Mouse (Mus musculus): ENCODE results near the gene Srp54c. TPM values are rescaled to one million over a fixed set of nuclear protein-coding genes. Genes with fewer than 3 reads are reported as not detected.
"Not testable (repeated sequence)": the region's sequence is repeated elsewhere in the genome, so short reads cannot be mapped to it uniquely, and the experiment has no call there.

Srp54c gene
- polyA plus RNA-seq (2015; fragmentation: Nextera tagmentation; extraction: Ambion mirVana), result 80.3 and 85.2 TPM in 2 replicates

DNA sequence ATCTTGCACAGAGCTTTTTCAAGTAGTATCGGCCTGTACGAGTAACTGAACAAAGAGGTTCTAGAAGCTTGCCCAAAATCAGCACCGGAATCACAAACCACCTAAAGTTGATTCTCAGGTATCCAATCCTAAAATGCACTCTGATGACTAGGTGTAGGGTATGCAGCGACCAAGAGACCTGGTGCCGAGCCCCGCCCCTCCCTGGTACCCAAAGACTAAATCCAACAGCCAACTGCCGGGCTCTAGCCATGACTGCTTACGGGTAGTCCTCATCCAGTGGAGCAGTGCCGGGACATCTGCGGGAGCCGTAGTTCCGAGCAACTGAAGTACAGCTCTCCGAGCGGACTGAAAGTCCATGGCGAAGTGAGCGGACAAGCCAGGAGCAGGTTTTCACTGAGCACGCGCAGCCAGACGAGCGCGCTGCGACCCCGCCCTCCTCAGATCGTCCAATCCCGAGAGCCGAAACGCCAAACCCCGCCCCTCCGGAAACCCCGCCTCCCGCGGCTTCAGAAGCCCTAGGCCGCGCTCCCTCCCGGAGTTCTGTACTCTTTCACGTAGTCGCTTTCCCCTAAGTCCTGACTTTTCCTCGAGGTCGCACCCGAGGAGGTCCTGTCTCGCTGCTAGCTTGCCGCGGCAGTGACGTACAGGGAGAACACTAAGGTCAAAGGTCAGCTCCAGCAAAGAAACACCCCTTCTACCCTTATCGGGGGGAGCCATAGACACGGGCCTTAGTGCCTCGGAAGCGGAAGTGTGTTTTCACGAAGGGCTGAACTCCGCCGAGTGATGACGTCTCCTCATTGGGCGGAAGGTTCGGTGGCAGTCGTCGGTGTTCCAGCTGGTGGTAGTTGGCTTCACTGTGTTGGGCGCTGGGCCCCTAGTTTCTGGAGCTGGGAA is at the start of gene Srp54c:
Srp54c (plus strand) TSS at position 543 of the 894 bp plus-strand sequence.
- not testable (repeated sequence) for H3K36me3 ChIP-seq; H3K9me3 ChIP-seq; H3K27me3 ChIP-seq; H3K4me1 ChIP-seq; H3K27ac ChIP-seq; H3K4me2 ChIP-seq (replicated peaks); H3K9ac ChIP-seq
- WGBS, result no CpG with 5 or more reads among the region's 57 CpGs
- peak within 1 kb of the TSS; percentile 43 for H3K4me3 ChIP-seq
- peak; percentile 98 for ATAC-seq (ENCODE audit: low FRiP score, low read depth)

DNA sequence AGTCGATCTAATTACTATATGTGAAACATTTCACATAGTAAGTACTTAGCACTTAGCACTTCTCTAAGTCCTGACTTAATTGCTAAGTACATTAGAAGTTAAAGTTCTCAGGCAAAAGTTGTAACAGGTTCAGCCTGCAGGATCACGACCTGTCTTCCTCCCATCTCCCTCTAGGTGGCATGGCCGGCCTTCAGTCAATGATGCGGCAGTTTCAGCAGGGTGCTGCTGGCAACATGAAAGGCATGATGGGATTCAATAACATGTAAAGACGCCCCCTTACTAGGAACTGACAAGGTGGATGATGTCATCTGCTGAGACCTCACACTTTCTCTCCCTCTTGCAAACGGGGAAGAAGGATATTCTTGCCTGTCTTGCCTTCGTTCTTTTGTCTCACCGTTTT is 42.3 kb upstream of the Srp54c start:
- not testable (repeated sequence) for H3K27me3 ChIP-seq; H3K4me3 ChIP-seq; H3K36me3 ChIP-seq; H3K27ac ChIP-seq; H3K4me2 ChIP-seq (replicated peaks); ATAC-seq (ENCODE audit: low FRiP score, low read depth); H3K9me3 ChIP-seq; H3K9ac ChIP-seq; H3K4me1 ChIP-seq
- WGBS, result no CpG with 5 or more reads among the region's 8 CpGs

DNA sequence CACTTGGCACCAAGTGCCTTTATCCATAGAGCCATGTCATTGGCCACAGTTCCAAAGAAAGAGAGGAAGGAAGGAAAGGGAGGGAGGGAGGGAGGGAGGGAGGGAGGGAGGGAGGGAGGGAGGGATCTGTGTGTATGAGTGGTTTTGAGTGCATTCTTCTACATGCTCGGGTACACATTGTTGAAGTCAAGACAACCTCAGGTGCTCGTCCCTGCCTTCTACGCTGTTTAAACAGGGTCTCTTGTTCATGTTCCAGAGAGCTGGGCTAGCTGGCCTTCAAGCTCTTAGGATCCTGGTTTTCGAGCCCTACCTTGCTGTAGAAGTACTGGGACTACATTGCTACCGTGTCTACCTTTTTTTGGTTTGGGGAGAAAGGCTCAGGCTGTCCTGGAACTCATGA is 40.8 kb upstream of the Srp54c start:
- ATAC-seq (ENCODE audit: low FRiP score, low read depth); H3K4me3 ChIP-seq; H3K27me3 ChIP-seq; H3K36me3 ChIP-seq; H3K9me3 ChIP-seq; H3K4me2 ChIP-seq (replicated peaks); H3K4me1 ChIP-seq; H3K27ac ChIP-seq; H3K9ac ChIP-seq: not testable (repeated sequence)
- WGBS, result no CpG with 5 or more reads among the region's 5 CpGs

DNA sequence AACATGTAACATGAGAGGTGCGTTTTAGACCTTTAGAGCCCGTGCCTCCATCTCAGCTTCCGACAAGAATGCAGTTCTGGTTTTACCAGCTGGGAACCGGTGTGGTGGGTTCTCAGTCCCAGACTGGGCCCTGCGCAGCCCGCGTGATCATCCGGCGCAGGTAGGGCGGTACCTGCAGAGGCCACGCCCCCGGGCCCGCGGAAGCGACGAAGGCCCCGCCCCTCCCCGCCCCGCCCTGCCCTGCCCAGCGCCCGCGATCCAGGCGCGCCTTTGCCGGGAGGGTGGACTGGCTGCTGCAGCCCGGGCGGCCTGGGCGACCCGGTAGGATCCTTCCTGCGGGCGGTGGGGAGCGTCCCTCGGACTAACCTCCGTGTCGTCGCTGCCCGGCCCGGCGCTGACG is 30.7 kb upstream of the Srp54c start, which contains the start of gene 1700047I17Rik2:
1700047I17Rik2 (plus strand) TSS at position 287 of the 400 bp plus-strand sequence.
- H3K9me3 ChIP-seq; H3K4me3 ChIP-seq; H3K4me2 ChIP-seq (replicated peaks); H3K36me3 ChIP-seq; H3K4me1 ChIP-seq; H3K27me3 ChIP-seq; H3K9ac ChIP-seq; H3K27ac ChIP-seq: not testable (repeated sequence)
- no CpG with 5 or more reads among the region's 40 CpGs for WGBS
- ATAC-seq (ENCODE audit: low FRiP score, low read depth), result peak; percentile 98

DNA sequence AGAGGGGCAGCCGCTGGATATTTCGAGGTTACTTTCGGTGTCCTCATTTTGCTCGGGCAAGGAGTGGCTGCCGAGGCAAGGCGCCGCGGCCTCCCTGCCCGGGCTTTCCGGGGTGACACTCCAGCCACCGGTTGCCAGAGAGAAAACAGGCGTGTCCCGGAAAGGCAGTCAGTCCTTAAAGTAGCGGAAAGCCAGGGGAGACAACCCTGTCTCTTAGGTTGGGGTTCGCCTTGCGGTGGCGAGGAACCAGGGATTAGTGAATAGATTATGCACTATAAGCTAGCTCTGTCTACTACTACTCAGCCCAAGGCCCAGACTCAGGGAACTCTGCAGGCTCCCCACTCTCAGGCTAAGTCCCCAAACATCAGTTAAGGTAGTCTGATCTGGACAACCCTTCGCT is 30.2 kb upstream of the Srp54c start:
- no CpG with 5 or more reads among the region's 18 CpGs for WGBS
- ATAC-seq (ENCODE audit: low FRiP score, low read depth), result peak; percentile 29; the same call in 1 of the 2 replicates

DNA sequence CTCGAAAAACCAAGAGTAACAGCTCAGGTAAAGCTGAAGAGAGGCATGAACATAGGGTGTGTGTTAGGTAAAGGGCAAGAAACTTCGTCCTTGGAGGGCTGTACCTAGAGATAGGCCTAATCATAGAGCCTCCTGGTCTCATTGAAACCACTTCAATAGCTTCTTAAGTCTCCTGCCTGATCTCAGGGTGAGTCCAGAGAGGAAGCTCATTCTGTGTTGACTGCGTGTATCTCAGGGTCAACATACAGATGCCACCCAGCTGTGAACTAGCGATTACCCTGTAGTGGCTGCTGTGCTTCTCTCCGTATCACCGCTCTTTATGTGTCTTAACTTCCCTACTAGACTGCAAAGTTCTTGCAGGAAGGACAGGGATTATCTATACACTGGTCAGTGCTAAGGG is 17.0 kb upstream of the Srp54c start:
- not testable (repeated sequence) for H3K9me3 ChIP-seq; ATAC-seq (ENCODE audit: low FRiP score, low read depth); H3K4me2 ChIP-seq (replicated peaks); H3K27ac ChIP-seq; H3K36me3 ChIP-seq; H3K4me3 ChIP-seq; H3K9ac ChIP-seq; H3K27me3 ChIP-seq; H3K4me1 ChIP-seq
- no CpG with 5 or more reads among the region's 6 CpGs for WGBS

More for the DNA sequence above, 30.2 kb upstream of the Srp54c start:
- H3K27me3 ChIP-seq; H3K4me1 ChIP-seq; H3K4me3 ChIP-seq; H3K4me2 ChIP-seq (replicated peaks); H3K9ac ChIP-seq; H3K36me3 ChIP-seq; H3K9me3 ChIP-seq; H3K27ac ChIP-seq: not testable (repeated sequence)

DNA sequence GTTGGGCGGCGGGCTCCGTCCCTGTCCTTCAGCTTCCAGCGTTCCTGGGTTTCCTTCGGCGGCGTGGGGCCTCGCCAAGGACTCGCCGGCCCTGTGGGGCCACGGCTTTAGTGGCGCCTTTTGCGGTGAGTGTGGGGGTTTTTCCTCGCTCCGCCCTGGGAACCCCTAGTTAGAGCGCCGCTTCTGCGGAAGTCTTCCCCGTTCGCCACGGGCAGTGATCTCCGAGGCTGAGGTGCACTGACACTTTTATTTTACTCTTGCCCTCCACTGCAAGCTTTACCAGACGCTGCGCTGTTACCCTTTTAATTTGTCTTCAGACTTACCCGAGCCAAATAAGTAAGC is 523 bp downstream of the Srp54c start:
- H3K4me3 ChIP-seq, result peak overlapping the region; percentile 43
- not testable (repeated sequence) for H3K4me2 ChIP-seq (replicated peaks); H3K27ac ChIP-seq; H3K9ac ChIP-seq; H3K9me3 ChIP-seq; H3K36me3 ChIP-seq; ATAC-seq (ENCODE audit: low FRiP score, low read depth); H3K27me3 ChIP-seq; H3K4me1 ChIP-seq
- WGBS, result 0% methylated on average over 11 of the region's 25 CpGs

DNA sequence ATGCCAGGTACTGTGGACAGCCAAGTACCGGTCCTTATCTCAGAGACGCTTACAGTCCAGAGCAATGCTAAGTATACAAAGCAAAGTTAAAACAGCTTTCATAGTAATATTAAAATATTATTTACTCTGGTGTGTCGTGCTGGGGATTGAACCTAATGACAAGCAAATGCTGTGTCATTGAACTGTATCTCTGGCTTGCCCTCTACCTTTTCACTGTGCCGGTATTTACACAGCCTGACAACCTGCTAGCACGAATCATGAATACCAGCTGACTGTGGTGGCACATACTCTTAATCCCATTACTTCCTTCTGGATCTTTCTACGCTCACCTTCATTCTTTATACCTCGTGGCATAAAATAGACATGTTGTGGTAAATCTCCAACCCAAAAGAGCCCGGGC is 12.3 kb downstream of the Srp54c start:
- not testable (repeated sequence) for ATAC-seq (ENCODE audit: low FRiP score, low read depth); H3K9ac ChIP-seq; H3K9me3 ChIP-seq; H3K27ac ChIP-seq; H3K4me2 ChIP-seq (replicated peaks); H3K27me3 ChIP-seq; H3K4me1 ChIP-seq; H3K36me3 ChIP-seq; H3K4me3 ChIP-seq
- no CpG with 5 or more reads among the region's 8 CpGs for WGBS

DNA sequence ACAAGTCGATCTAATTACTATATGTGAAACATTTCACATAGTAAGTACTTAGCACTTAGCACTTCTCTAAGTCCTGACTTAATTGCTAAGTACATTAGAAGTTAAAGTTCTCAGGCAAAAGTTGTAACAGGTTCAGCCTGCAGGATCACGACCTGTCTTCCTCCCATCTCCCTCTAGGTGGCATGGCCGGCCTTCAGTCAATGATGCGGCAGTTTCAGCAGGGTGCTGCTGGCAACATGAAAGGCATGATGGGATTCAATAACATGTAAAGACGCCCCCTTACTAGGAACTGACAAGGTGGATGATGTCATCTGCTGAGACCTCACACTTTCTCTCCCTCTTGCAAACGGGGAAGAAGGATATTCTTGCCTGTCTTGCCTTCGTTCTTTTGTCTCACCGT is 32.0 kb downstream of the Srp54c start:
- peaks cover 21% of the 10 kb centered on the region for H3K36me3 ChIP-seq
- not testable (repeated sequence) for H3K4me2 ChIP-seq (replicated peaks); H3K4me3 ChIP-seq; H3K27ac ChIP-seq; ATAC-seq (ENCODE audit: low FRiP score, low read depth); H3K27me3 ChIP-seq; H3K9me3 ChIP-seq; H3K4me1 ChIP-seq; H3K9ac ChIP-seq
- WGBS, result no CpG with 5 or more reads among the region's 8 CpGs

DNA sequence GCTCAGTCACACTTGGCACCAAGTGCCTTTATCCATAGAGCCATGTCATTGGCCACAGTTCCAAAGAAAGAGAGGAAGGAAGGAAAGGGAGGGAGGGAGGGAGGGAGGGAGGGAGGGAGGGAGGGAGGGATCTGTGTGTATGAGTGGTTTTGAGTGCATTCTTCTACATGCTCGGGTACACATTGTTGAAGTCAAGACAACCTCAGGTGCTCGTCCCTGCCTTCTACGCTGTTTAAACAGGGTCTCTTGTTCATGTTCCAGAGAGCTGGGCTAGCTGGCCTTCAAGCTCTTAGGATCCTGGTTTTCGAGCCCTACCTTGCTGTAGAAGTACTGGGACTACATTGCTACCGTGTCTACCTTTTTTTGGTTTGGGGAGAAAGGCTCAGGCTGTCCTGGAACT is 33.4 kb downstream of the Srp54c start:
- H3K4me3 ChIP-seq; H3K4me2 ChIP-seq (replicated peaks); H3K9me3 ChIP-seq; H3K27me3 ChIP-seq; ATAC-seq (ENCODE audit: low FRiP score, low read depth); H3K4me1 ChIP-seq; H3K27ac ChIP-seq; H3K9ac ChIP-seq: not testable (repeated sequence)
- WGBS, result no CpG with 5 or more reads among the region's 5 CpGs
- peaks cover 12% of the 10 kb centered on the region for H3K36me3 ChIP-seq

DNA sequence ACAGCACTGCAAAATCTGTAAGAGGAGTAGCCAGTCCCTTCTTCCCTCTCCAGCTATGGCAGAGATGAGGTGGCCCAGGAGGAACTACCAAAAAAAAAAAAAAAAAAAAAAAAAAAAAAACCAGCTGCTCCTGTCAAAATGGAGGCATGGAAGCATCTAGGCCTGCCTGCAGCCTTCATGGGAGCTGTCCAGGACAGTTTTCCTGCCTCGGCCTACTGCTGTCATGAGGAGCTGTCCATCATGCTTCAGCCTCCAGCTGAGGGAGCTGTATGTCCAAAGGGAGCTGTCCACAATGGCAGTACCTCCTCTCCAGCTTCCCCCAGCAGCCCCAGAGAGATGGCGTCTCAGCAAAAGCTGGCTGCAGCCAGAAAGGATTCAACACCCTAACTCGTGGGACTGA is 42.3 kb downstream of the Srp54c start:
- no peaks in the 10 kb centered on the region for H3K4me1 ChIP-seq
- peaks cover 9% of the 10 kb centered on the region for H3K36me3 ChIP-seq
- no peak overlapping the region for H3K27ac ChIP-seq
- H3K27me3 ChIP-seq, result no peaks in the 10 kb centered on the region
- H3K9me3 ChIP-seq, result no peaks in the 10 kb centered on the region
- H3K4me3 ChIP-seq, result no peak overlapping the region
- WGBS, result 70% methylated on average over 3 of the region's 3 CpGs
- ATAC-seq (ENCODE audit: low FRiP score, low read depth), result no peak
- H3K9ac ChIP-seq, result no peak overlapping the region
- no peak overlapping the region for H3K4me2 ChIP-seq (replicated peaks)

DNA sequence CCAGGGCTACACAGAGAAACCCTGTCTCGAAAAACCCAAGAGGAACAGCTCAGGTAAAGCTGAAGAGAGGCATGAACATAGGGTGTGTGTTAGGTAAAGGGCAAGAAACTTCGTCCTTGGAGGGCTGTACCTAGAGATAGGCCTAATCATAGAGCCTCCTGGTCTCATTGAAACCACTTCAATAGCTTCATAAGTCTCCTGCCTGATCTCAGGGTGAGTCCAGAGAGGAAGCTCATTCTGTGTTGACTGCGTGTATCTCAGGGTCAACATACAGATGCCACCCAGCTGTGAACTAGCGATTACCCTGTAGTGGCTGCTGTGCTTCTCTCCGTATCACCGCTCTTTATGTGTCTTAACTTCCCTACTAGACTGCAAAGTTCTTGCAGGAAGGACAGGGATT is 47.6 kb downstream of the Srp54c start:
- not testable (repeated sequence) for H3K4me1 ChIP-seq; H3K4me2 ChIP-seq (replicated peaks); H3K9ac ChIP-seq; H3K27ac ChIP-seq; H3K9me3 ChIP-seq; ATAC-seq (ENCODE audit: low FRiP score, low read depth); H3K4me3 ChIP-seq; H3K36me3 ChIP-seq; H3K27me3 ChIP-seq
- 80% methylated on average over 4 of the region's 6 CpGs for WGBS

DNA sequence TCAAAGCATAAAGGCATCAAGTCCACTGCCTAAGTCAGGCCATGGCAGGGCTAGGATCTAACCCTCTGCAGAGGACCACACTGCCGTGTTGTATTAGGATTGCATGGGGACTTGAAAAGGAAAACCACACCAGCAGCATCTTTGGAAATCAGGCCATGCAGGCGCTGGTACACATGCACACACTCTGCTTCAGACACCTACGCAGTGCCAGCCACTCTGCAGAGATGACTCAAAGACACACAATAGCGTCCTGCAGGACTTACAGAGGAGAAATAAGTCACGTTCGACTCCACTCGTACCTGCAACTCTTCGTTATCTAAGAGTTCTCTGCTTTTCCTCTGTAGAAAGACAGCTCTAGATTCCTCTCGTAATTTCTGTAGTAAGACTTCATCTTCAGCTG is 68.1 kb downstream of the Srp54c start:
- H3K27ac ChIP-seq, result no peak overlapping the region
- peaks cover 56% of the 10 kb centered on the region for H3K36me3 ChIP-seq
- no peaks in the 10 kb centered on the region for H3K9me3 ChIP-seq
- ATAC-seq (ENCODE audit: low FRiP score, low read depth), result no peak
- no peak overlapping the region for H3K9ac ChIP-seq
- H3K4me1 ChIP-seq, result peaks cover 20% of the 10 kb centered on the region
- H3K4me3 ChIP-seq, result no peak overlapping the region
- no peaks in the 10 kb centered on the region for H3K27me3 ChIP-seq
- 92% methylated on average over 9 of the region's 9 CpGs for WGBS
- H3K4me2 ChIP-seq (replicated peaks), result no peak overlapping the region

Measured in limb, embryonic 13.5 days (tissue).